Mouse (Mus musculus): ENCODE data around the gene Rho. TPM values are rescaled to one million over a fixed set of nuclear protein-coding genes. Genes with fewer than 3 reads are reported as not detected.
A peak's percentile ranks its signal among the peaks of the same experiment; 100 is the strongest.

Gene Rho
- polyA plus RNA-seq, 1 experiment from 2014 or later = 0.10 TPM

DNA sequence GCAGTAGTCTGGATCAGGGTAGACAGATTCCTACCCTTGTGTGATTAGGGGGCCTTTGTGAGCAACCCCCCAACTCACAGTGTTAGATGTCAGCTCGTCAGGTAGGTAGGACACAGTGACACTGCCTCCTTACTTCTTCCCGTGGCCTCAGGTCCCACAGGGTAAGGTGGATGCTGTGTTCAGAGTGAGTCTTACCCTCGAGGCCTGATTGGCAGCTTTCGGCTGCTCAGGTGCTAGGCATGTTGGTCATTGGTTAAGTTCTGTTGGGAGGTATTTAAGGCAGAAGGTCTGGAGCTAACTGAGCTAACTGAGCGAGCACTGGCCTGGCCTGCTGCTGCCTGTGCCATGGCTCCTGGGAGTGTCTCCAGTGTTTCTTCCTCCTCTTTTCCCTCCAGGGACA, 13.1 kb downstream of the Rho start, which contains the start of gene H1foo:
Gene H1foo (plus strand): TSS at position 301 of the 400 bp plus-strand sequence.
- Histone ChIP-seq H3K36me3 (replicated peaks) (no peaks in the 10 kb centered on the region), H3K4me3 (no peak within 1 kb of the TSS), H3K9me3 (no peaks in the 10 kb centered on the region), H3K27ac (no peak within 1 kb of the TSS), H3K27me3 (ENCODE audit: poor library complexity, severe bottlenecking) (no peaks in the 10 kb centered on the region), H3K4me1 (peaks cover 12% of the 10 kb centered on the region)
- 82% methylated on average over 5 of the region's 5 CpGs for whole genome bisulfite sequencing
- DNase-seq (ENCODE audit: extremely low spot score, low spot score) = no peak

DNA sequence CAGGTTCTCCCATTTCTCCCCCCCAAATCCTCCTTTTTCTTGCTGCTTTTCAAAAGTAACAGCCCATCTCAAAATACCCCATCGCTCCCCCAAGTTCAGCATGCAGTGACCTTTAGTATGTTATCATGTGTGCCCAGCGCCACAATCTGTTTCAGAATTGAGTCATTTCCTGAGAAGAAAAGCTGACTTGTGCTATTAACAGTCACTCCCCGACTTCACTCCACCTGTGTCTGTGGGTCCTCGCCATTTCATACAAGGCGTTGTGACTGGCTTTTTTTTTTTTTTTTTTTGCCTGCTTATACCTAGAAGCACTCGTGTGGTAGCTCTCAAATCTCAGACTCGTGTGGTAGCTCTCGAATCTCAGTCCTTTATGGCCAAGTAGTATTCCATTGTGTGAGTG, 14.1 kb downstream of the Rho start:
- WGBS = 90% methylated on average over 8 of the region's 8 CpGs
- DNase-seq (ENCODE audit: extremely low spot score, low spot score) = no peak

DNA sequence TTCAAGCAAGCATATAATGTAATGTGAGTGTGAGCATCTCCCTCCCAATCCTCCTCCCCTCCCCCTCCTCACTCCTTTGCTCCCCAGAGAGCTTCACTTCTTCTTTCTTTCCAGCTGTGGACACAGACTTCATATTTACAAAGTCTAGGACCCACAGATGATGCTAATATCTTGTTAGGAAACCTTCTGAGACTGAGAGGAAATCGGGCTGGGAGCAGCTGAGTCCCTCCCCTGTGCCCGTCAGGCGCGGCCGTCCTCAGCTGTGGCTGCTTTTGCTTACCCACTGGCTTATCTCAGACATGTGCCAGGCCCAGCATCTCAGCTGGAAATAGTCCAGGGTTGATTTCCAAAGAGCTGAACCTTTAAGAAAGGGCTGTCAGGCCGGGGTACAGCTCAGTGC, 14.8 kb downstream of the Rho start:
- WGBS = 77% methylated on average over 6 of the region's 6 CpGs
- DNase-seq (ENCODE audit: extremely low spot score, low spot score) = no peak
- no peaks in the 10 kb centered on the region for H3K9me3 ChIP-seq
- no peaks in the 10 kb centered on the region for H3K27me3 ChIP-seq (ENCODE audit: poor library complexity, severe bottlenecking)
- H3K27ac ChIP-seq = 0 out of 2 replicates have a peak overlapping the region, but pooled peaks have one; percentile 13
- no peaks in the 10 kb centered on the region for H3K36me3 ChIP-seq (replicated peaks)
- H3K4me1 ChIP-seq = peaks cover 5% of the 10 kb centered on the region
- no peak overlapping the region for H3K4me3 ChIP-seq

More for the DNA sequence above, 14.1 kb downstream of the Rho start:
- H3K36me3 ChIP-seq (replicated peaks) = no peaks in the 10 kb centered on the region
- H3K4me1 ChIP-seq = peaks cover 12% of the 10 kb centered on the region
- no peak overlapping the region for H3K4me3 ChIP-seq
- no peaks in the 10 kb centered on the region for H3K9me3 ChIP-seq
- no peaks in the 10 kb centered on the region for H3K27me3 ChIP-seq (ENCODE audit: poor library complexity, severe bottlenecking)
- no peak overlapping the region for H3K27ac ChIP-seq

DNA sequence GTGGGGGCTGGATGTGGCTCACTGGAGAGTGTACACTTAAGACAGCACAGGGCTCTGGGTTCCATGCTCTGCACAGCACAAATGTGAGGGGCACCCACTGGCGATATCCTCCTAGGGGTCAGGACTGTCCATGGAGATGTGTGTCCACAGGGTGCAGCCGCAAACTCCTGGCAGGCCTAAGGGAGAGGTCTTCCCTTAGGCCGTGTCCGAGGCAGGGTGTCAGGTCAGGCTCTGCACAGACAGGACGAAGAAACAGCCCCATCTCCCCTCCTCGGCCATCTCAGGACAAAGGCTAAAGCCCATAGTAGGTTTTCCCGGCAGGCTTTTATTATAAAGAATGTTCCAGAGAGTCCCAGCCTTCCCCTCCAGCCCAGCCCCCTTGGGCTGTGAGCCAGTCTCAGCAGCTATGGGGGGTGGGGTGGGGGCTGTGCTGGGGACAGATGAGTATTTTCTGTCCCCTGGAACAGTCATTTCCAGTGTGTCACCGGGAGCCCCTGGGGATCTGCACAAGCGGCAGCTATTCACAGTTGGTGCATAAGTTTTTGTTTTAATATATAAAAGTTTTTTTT, 23.0 kb downstream of the Rho start:
- no peak overlapping the region; the same call in 1 of the 2 replicates for H3K27ac ChIP-seq
- H3K9me3 ChIP-seq = peaks cover 4% of the 10 kb centered on the region
- no peaks in the 10 kb centered on the region; the same call in 1 of the 2 replicates for H3K36me3 ChIP-seq (replicated peaks)
- peaks cover 40% of the 10 kb centered on the region for H3K4me1 ChIP-seq
- H3K4me3 ChIP-seq = no peak overlapping the region
- 85% methylated on average over 9 of the region's 9 CpGs for WGBS
- no peaks in the 10 kb centered on the region for H3K27me3 ChIP-seq (ENCODE audit: poor library complexity, severe bottlenecking)
- DNase-seq (ENCODE audit: extremely low spot score, low spot score) = no peak

DNA sequence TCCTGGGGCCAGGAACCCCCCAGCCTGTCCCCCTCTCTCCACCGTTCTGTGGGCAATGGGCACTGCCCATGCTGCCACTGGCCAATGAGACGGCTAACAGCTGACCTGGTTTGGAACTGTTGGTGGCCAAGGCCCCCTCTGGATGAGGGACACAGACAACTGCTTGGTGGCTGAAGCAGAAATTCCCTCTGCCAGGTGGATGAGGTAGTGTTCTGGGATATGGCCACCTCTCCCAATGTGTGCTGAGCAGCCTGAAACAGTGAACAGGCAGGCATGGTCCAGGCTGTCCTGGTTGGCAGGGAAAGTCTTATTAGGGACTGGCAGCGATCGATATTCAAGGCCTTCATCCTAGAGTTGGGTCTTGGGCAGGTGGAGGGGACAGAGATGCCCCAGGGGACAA, 23.6 kb downstream of the Rho start:
- no peak overlapping the region for H3K4me3 ChIP-seq
- no peaks in the 10 kb centered on the region for H3K27me3 ChIP-seq (ENCODE audit: poor library complexity, severe bottlenecking)
- DNase-seq (ENCODE audit: extremely low spot score, low spot score) = no peak
- H3K9me3 ChIP-seq = peaks cover 4% of the 10 kb centered on the region
- H3K27ac ChIP-seq = no peak overlapping the region
- no peaks in the 10 kb centered on the region; the same call in 1 of the 2 replicates for H3K36me3 ChIP-seq (replicated peaks)
- peaks cover 40% of the 10 kb centered on the region for H3K4me1 ChIP-seq
- WGBS = 93% methylated on average over 4 of the region's 4 CpGs

DNA sequence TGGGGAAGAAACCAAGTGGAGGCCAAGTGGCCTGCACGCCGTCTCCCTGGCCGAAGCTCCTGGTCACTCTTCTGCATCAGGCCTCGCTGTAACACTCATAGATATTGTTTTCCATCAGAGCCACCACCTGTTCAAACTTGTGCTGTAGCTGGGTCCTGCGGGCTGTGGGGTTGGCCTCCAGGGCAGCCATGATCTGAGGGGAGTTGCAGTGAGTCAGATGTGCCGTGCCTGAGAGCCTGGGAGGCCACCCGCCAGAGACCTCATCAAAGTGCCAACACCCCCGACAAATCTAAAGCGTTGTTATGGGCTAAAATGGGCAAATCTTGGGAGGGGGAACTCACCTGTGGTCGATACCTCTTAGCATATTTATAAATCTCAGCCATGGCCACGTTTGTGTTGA, 24.1 kb downstream of the Rho start:
- Histone ChIP-seq H3K4me1 (peaks cover 42% of the 10 kb centered on the region), H3K36me3 (replicated peaks) (no peaks in the 10 kb centered on the region; the same call in 1 of the 2 replicates), H3K27me3 (ENCODE audit: poor library complexity, severe bottlenecking) (no peaks in the 10 kb centered on the region), H3K27ac (no peak overlapping the region), H3K4me3 (no peak overlapping the region), H3K9me3 (peaks cover 4% of the 10 kb centered on the region)
- WGBS = 86% methylated on average over 11 of the region's 11 CpGs
- DNase-seq (ENCODE audit: extremely low spot score, low spot score) = no peak

DNA sequence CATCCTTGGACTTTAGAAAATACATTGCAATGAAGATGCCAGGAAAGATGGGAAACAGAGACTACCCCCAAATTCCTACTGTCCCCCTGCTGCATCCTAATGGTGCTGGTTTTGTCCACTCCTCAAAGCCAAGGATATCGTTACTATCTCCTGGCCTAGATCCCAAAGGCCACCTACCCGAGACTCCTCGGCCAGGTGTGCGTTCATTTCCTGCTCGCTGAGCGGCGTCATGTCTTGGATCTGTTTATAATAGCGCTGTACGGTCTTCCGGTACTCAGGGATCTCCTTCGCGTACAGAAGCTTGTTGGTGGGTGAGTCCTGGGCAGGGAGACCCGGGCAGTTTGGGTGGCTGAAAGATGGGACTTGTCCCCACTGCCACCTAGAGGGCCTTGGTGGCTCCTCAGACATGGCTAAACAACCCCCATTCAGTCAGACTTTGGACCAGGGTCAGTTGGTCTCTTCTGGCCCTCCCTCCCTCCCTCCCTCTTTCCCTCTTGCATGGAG, 24.9 kb downstream of the Rho start:
- no peak for DNase-seq (ENCODE audit: extremely low spot score, low spot score)
- 90% methylated on average over 13 of the region's 13 CpGs for WGBS
- Histone ChIP-seq H3K36me3 (replicated peaks) (no peaks in the 10 kb centered on the region; the same call in 1 of the 2 replicates), H3K9me3 (peaks cover 3% of the 10 kb centered on the region), H3K4me3 (no peak overlapping the region), H3K4me1 (peaks cover 48% of the 10 kb centered on the region), H3K27me3 (ENCODE audit: poor library complexity, severe bottlenecking) (no peaks in the 10 kb centered on the region), H3K27ac (peak overlapping the region; percentile 77; the same call in 1 of the 2 replicates)

DNA sequence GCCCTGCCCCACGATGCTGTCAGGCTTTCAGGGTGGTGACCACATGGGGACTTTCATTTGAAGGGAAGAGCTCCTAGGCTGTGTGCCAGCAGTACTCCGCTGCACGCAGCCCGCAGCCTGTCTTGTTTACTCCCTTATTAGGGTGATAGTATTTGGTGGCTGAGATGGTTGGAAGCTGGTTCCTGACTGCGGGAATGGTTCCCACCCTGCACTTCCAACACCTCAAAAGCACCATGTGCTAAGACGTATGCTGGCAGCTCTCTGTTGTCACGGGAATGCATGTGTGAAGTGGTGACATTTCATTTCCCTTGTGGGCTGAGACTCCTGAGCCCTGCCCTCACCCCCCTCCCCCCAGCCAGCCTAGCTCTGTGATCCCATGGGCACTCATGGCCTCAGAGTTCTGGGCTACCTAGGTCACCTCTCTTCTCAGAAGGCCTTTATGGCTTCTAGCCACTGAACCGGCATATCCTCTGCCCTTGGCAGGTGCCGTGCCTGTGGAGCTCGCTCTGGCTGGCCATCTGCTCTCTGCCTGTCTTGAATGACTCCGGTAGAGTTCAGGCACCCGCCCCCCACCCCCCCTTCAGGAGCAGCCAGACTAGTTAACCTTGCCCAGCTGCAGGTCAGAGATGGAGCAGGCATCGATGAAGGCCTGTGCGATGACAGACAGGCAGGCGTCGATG, 25.5 kb downstream of the Rho start:
- 64% methylated on average over 16 of the region's 16 CpGs for WGBS
- Histone ChIP-seq H3K27ac (peak overlapping the region; percentile 77), H3K4me3 (no peak overlapping the region), H3K36me3 (replicated peaks) (no peaks in the 10 kb centered on the region; the same call in 1 of the 2 replicates), H3K9me3 (no peaks in the 10 kb centered on the region), H3K27me3 (ENCODE audit: poor library complexity, severe bottlenecking) (no peaks in the 10 kb centered on the region), H3K4me1 (peaks cover 49% of the 10 kb centered on the region)
- DNase-seq (ENCODE audit: extremely low spot score, low spot score) = no peak

DNA sequence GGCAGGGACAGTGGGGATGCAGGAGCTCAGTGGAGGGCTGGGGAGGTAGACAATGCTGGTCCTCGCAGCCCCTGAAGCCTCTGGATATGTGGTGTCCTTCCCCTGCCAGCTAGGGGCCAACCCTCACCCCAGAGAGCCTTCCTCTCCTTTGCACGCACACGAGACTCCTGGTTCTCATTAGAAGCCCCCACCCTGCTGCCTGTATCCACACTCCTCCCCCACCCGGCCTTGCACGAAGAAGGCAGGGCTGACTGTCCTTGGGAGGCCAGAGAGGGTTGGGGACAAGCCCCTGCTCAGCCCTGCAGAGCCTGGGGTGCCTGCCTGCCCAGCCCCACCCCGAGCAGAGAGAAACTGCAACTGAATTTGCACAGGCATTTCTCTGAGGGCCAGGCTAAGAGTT, 26.1 kb downstream of the Rho start:
- Histone ChIP-seq H3K9me3 (no peaks in the 10 kb centered on the region), H3K27me3 (ENCODE audit: poor library complexity, severe bottlenecking) (peaks cover 2% of the 10 kb centered on the region; the same call in 1 of the 2 replicates), H3K27ac (peak overlapping the region; percentile 77), H3K36me3 (replicated peaks) (no peaks in the 10 kb centered on the region; the same call in 1 of the 2 replicates), H3K4me1 (peaks cover 56% of the 10 kb centered on the region), H3K4me3 (no peak overlapping the region)
- WGBS = 45% methylated on average over 6 of the region's 6 CpGs
- no peak for DNase-seq (ENCODE audit: extremely low spot score, low spot score)

DNA sequence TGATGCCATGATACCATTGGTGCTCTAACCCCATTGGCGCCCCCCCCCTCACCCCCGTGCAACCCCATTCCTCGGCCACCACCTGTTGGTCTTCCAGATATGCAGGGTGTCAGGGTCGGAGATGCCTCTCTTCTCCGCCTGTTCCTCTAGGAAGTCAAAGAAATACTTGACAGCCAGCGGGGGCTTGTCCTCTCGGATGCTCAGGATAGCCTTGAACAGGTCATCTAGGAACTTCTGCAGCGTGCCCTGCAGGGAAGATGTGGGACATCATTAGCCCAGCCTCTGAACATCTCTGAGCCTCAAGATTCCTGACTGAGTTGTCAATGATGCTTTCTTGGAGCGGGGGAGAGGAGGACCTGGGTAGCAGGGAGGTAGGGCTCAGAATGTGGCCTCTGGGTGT, 26.9 kb downstream of the Rho start:
- H3K36me3 ChIP-seq (replicated peaks) = no peaks in the 10 kb centered on the region; the same call in 1 of the 2 replicates
- WGBS = 87% methylated on average over 9 of the region's 9 CpGs
- peaks cover 10% of the 10 kb centered on the region for H3K27me3 ChIP-seq (ENCODE audit: poor library complexity, severe bottlenecking)
- peaks cover 59% of the 10 kb centered on the region for H3K4me1 ChIP-seq
- H3K9me3 ChIP-seq = no peaks in the 10 kb centered on the region
- no peak for DNase-seq (ENCODE audit: extremely low spot score, low spot score)
- H3K4me3 ChIP-seq = no peak overlapping the region
- peak overlapping the region; percentile 77; the same call in 1 of the 2 replicates for H3K27ac ChIP-seq

DNA sequence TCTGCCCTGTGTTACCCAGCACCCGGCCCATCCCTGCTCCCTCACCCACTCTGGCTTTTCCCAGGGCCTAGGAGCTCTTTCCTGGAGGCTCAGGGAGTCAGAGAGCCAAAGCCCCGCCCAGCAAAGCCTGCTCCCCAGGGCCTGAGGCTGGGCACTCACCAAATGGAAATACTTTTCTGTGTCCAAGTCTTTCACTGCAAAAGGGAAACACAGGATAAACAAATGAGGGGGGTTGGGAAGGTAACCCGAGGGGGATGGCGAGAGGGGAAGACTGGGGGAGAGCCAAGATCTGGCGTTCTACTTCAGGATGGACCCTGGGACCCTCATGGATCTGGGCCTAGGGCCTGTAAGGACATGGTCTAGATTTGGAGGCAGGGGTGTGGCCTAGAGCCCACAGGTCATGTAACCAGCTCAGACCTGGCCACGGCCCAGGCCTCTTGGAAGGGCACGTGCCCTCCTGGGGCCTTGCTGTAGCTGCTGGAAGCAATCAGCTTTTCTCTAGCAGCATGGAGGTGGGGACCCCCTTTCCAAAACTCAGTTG, 27.7 kb downstream of the Rho start:
- Histone ChIP-seq H3K36me3 (replicated peaks) (no peaks in the 10 kb centered on the region; the same call in 1 of the 2 replicates), H3K4me3 (no peak overlapping the region), H3K4me1 (peaks cover 58% of the 10 kb centered on the region), H3K27ac (peak overlapping the region; percentile 77), H3K27me3 (ENCODE audit: poor library complexity, severe bottlenecking) (peaks cover 18% of the 10 kb centered on the region), H3K9me3 (no peaks in the 10 kb centered on the region)
- 74% methylated on average over 7 of the region's 7 CpGs for WGBS
- DNase-seq (ENCODE audit: extremely low spot score, low spot score) = no peak

DNA sequence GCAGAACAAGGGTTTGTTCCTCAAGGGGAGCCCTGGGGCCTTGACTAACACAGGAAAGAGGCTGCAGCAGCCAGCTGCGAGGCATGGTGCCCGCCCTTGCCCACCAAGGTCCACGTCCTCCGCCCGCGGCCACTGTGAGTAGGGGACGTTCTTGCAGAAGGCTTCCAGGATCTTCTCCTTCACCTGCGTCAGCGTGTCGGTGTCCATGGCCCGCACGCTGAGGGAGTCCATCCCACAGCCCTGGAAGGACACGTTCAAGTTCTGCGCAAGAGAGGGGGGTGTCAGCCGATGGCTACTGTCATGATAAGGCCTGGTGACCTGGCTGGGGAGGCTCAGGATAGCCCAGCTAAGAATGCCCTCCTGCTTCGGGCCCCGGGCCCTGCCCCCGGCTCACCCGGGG, 28.8 kb downstream of the Rho start:
- H3K9me3 ChIP-seq = no peaks in the 10 kb centered on the region
- H3K4me3 ChIP-seq = no peak overlapping the region
- peaks cover 18% of the 10 kb centered on the region for H3K27me3 ChIP-seq (ENCODE audit: poor library complexity, severe bottlenecking)
- 95% methylated on average over 19 of the region's 19 CpGs for WGBS
- H3K27ac ChIP-seq = no peak overlapping the region
- peaks cover 52% of the 10 kb centered on the region for H3K4me1 ChIP-seq
- no peaks in the 10 kb centered on the region for H3K36me3 ChIP-seq (replicated peaks)
- DNase-seq (ENCODE audit: extremely low spot score, low spot score) = no peak

DNA sequence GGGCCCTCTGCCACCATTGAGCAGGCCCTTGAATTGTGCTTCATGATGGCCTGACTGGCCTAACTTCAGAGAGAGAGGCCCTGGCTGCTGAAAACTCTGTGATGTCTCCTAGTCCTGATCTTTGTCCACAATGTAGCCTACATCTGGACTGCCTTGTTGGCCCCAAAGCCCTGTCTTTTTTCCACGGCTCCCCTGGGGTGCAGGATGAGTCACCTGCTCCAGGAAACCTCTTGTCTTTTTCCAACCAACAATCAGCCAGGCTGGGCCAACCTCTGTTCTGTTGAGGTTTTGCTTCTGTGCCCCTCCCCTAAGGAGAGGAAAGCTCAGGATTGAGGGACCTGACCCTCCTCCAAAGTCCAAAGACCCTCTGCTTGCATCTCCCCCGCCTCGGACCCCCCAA, 30.2 kb downstream of the Rho start:
- Histone ChIP-seq H3K36me3 (replicated peaks) (0 out of 2 replicates have a peak, but pooled peaks cover 2% of the 10 kb centered on the region), H3K4me1 (peaks cover 48% of the 10 kb centered on the region), H3K4me3 (no peak overlapping the region), H3K27me3 (ENCODE audit: poor library complexity, severe bottlenecking) (peaks cover 18% of the 10 kb centered on the region), H3K9me3 (no peaks in the 10 kb centered on the region), H3K27ac (no peak overlapping the region)
- 91% methylated on average over 3 of the region's 3 CpGs for WGBS
- DNase-seq (ENCODE audit: extremely low spot score, low spot score) = no peak

All from forebrain, embryonic 10.5 days (tissue).